Mouse (Mus musculus) thymus, adult 2 months (tissue): ENCODE results near the gene Snd1. TPM values are rescaled to one million over a fixed set of nuclear protein-coding genes. Genes with fewer than 3 reads are reported as not detected.
A peak's percentile ranks its signal among the peaks of the same experiment; 100 is the strongest.

Experiments
- DNase-seq: peaks from one replicate; pipeline ENCODE4 v3.0.0; 2021
- H3K27ac ChIP-seq: fragments of 200-500 bp; 2 replicates; pipeline ENCODE4 v1.5.1; 2012; ENCODE audit warnings: low read length, control low read depth; ENCODE audit not compliant: control insufficient read depth, insufficient read depth
- H3K27me3 ChIP-seq: fragments of 200-500 bp; 2 replicates; pipeline ENCODE4 v1.6.1; 2012; ENCODE audit warnings: mild to moderate bottlenecking, low read length, moderate library complexity, mixed read lengths; ENCODE audit not compliant: control insufficient read depth, insufficient read depth
- H3K36me3 ChIP-seq: fragments of 200-500 bp; 2 replicates; pipeline ENCODE4 v1.6.1; 2012; ENCODE audit warnings: mild to moderate bottlenecking, low read length, moderate library complexity; ENCODE audit not compliant: control insufficient read depth, insufficient read depth
- H3K4me1 ChIP-seq: fragments of 200-500 bp; replicated peaks from 2 replicates; pipeline ENCODE4 v1.6.1; 2012; ENCODE audit warnings: low read length; ENCODE audit not compliant: control insufficient read depth, insufficient read depth
- H3K4me3 ChIP-seq: fragments of 200-500 bp; 2 replicates; pipeline ENCODE4 v1.5.1; 2012; ENCODE audit warnings: mild to moderate bottlenecking, low read length, control low read depth, moderate library complexity; ENCODE audit not compliant: control insufficient read depth, insufficient read depth
- CTCF ChIP-seq: fragments of 200-500 bp; IDR thresholded peaks from 2 replicates; pipeline ENCODE4 v1.5.1; 2012; ENCODE audit warnings: mild to moderate bottlenecking, control low read depth, low read length, moderate library complexity, borderline replicate concordance; ENCODE audit not compliant: control insufficient read depth, poor library complexity, insufficient read depth; ENCODE audit errors: extremely low read depth
- POLR2A ChIP-seq: fragments of 200-500 bp; IDR thresholded peaks from 2 replicates; pipeline ENCODE4 v1.6.1; 2012; ENCODE audit warnings: mild to moderate bottlenecking, low read length, control low read depth, moderate library complexity; ENCODE audit not compliant: control insufficient read depth, poor library complexity, insufficient read depth; ENCODE audit errors: extremely low read depth
- WGBS: fragments of 180-500 bp; shearing (Covaris S2); methylation state at CpG from one replicate; pipeline ENCODE4 v1.1.7; 2018; 5-methylcytosine and 5-hydroxymethylcytosine counted together
- polyA plus RNA-seq: library from polyadenylated mRNA; depleted of rRNA; stranded (reverse); fragments of >200 nt; gene quantifications from 2 replicates; pipeline ENCODE4 v1.2.3, GENCODE M21; 2012

Snd1 gene
- polyA plus RNA-seq, 1 experiment, result 79.3 TPM

DNA sequence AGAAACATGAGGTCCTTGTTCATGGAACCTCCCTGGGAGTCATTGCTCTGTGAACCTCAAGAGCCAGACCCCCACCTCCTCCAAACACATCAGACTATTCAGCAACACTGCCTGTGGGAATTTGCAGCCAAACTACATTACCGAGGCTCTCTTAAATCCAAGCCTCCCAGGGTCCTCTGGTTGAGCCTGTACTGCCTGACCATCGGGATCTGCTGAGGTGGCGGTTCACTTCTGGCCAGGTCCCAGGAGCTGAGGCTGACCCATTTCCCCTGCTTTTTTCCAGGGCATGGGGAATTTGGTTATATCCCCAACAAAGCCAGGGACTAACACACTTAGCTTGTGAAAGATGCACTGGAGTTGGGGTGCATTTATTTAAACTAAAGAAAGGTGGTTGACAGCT, 352.6 kb downstream of the Snd1 start:
- no peak for TF ChIP-seq CTCF
- no peak for TF ChIP-seq POLR2A
- Histone ChIP-seq H3K4me3 (no peak overlapping the region), H3K27me3 (peaks cover 4% of the 10 kb centered on the region), H3K36me3 (no peaks in the 10 kb centered on the region), H3K4me1 (peaks cover 2% of the 10 kb centered on the region; the same call in 1 of the 2 replicates), H3K27ac (no peak overlapping the region)
- DNase-seq, result no peak
- WGBS, result 97% methylated on average over 3 of the region's 3 CpGs

GRCm38 (mm10) chr6:28828593-28828992, 353.7 kb downstream of the Snd1 start:
- H3K4me3 ChIP-seq, result no peak overlapping the region
- TF ChIP-seq POLR2A (no peak), CTCF (no peak)
- H3K4me1 ChIP-seq, result peaks cover 11% of the 10 kb centered on the region
- WGBS, result 89% methylated on average over 6 of the region's 6 CpGs
- no peak for DNase-seq
- peaks cover 8% of the 10 kb centered on the region for H3K27me3 ChIP-seq
- no peaks in the 10 kb centered on the region for H3K36me3 ChIP-seq
- H3K27ac ChIP-seq, result no peak overlapping the region

DNA sequence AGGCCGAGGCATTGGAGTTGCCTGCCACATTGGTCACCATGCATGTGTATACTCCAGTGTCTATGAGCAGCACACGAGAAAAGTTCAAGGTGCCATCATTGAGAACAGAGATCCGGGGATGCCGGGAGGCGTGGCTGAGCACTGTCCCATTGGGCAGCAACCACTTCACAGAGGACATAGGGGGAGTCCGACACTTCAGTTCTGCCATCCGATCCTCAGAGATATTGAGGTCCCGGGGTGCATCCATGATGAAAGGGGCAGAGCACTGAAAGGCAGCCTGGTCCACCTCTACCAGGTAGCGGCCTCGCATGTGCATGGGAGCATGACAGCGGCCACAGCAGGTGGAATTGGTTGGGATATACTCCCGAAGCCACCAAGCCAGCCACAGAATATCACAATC, 355.4 kb downstream of the Snd1 start:
- no peak overlapping the region for H3K4me3 ChIP-seq
- TF ChIP-seq POLR2A, result no peak
- TF ChIP-seq CTCF, result no peak
- no peaks in the 10 kb centered on the region for H3K36me3 ChIP-seq
- no peak overlapping the region for H3K27ac ChIP-seq
- peaks cover 8% of the 10 kb centered on the region for H3K27me3 ChIP-seq
- H3K4me1 ChIP-seq, result peaks cover 11% of the 10 kb centered on the region
- 96% methylated on average over 12 of the region's 12 CpGs for WGBS
- DNase-seq, result no peak

GRCm38 (mm10) chr6:28831011-28831853, 356.3 kb downstream of the Snd1 start, which contains the start of gene Lrrc4:
TSS of gene Lrrc4 (minus strand) at chr6:28831747.
- TF ChIP-seq CTCF, result no peak
- TF ChIP-seq POLR2A, result no peak
- peak within 1 kb of the TSS; percentile 36 for H3K4me3 ChIP-seq
- no peak within 1 kb of the TSS for H3K27ac ChIP-seq
- 91% methylated on average over 27 of the region's 27 CpGs for WGBS
- H3K36me3 ChIP-seq, result no peaks in the 10 kb centered on the region
- peaks cover 11% of the 10 kb centered on the region for H3K4me1 ChIP-seq
- peaks cover 8% of the 10 kb centered on the region for H3K27me3 ChIP-seq
- DNase-seq, result no peak

DNA sequence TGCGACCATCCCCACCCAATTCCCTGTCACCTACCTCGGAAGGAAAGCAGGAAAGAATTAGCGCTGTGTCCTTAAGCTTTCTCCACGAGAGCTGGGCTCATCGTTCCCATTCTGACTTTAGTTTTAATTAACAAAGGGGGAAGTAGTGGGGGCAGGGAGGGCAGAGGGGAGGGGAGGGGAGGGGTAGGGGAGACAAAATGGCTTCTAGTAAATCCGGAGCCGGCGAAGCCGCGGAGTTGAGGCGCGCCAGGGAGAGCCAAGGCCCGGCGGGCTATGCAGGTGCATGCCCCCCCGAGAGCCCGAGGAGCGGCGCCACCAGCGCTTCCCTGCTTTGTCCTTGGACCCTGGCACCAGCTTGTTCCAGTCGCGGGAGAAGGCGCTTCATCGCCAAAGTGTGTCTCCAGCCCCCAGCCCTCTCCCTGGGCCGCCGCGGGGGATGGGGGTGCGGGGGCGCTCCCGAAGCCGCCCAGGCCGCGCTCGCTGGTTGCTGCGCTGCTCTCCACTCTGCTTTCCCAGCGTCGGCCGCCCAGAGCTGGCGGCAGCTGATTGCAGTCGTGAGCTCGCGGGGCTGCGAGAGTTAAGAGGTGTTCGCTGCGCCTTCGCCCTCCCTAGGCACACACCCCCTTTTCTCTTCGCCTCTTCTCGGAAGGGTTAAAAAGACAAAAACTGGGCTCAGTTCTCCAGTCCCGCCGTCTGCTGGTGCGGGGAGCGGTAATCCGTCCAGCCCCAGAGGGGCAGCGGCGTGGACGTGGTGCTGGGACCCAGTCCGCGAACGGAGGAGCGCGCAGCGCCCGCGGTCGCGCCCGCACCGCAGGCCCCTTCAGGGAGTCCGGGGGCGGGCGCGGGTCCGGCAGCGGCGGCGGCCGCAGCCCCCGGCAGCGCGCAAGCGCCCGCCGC, 357.2 kb downstream of the Snd1 start:
- Histone ChIP-seq H3K36me3 (no peaks in the 10 kb centered on the region), H3K27me3 (peaks cover 8% of the 10 kb centered on the region), H3K27ac (no peak overlapping the region), H3K4me1 (peaks cover 11% of the 10 kb centered on the region), H3K4me3 (peak overlapping the region; percentile 36)
- no peak for TF ChIP-seq POLR2A
- 4% methylated on average over 61 of the region's 82 CpGs for WGBS
- peak; percentile 9 for DNase-seq

GRCm38 (mm10) chr6:28832751-28833291, 357.9 kb downstream of the Snd1 start:
- H3K4me3 ChIP-seq, result peak overlapping the region; percentile 49
- under 1% methylated on average over 58 of the region's 58 CpGs for WGBS
- DNase-seq, result peak; percentile 12
- peaks cover 8% of the 10 kb centered on the region for H3K27me3 ChIP-seq
- TF ChIP-seq CTCF (0 out of 2 replicates have a peak, but pooled peaks have one; percentile 3), POLR2A (no peak)
- peaks cover 11% of the 10 kb centered on the region for H3K4me1 ChIP-seq
- no peaks in the 10 kb centered on the region for H3K36me3 ChIP-seq
- H3K27ac ChIP-seq, result no peak overlapping the region
